Mouse (Mus musculus) midbrain, postnatal 0 days (tissue): Measurements from ENCODE around the gene Nt5dc1. TPM values are rescaled to one million over a fixed set of nuclear protein-coding genes. Genes with fewer than 3 reads are reported as not detected.

Experiments used
- ATAC-seq: fragments of 200-750 bp; cut with Nextera tagmentation; 2 replicates; pipeline ENCODE4 v1.8.0; 2017; ENCODE audit warnings: moderate number of reproducible peaks, mild to moderate bottlenecking, moderate TSS enrichment, moderate library complexity; ENCODE audit not compliant: low FRiP score
- DNase-seq: peaks from one replicate; pipeline ENCODE4 v3.0.0-alpha.2; 2015; ENCODE audit warnings: low spot score
- H3K27ac ChIP-seq: fragments of 300-500 bp; sonication (generic); 2 replicates; pipeline ENCODE4 v1.5.1; 2014; ENCODE audit warnings: low read depth, mild to moderate bottlenecking, low read length, mixed read lengths
- H3K27me3 ChIP-seq: fragments of 300-500 bp; sonication (generic); 2 replicates; pipeline ENCODE4 v1.6.1; 2014; ENCODE audit warnings: low read length, control low read depth, mixed read lengths; ENCODE audit not compliant: insufficient read depth
- H3K36me3 ChIP-seq: fragments of 300-500 bp; sonication (generic); 2 replicates; pipeline ENCODE4 v1.6.1; 2014; ENCODE audit warnings: low read length, control low read depth, mixed read lengths; ENCODE audit not compliant: insufficient read depth
- H3K4me1 ChIP-seq: fragments of 300-500 bp; sonication (generic); 2 replicates; pipeline ENCODE4 v1.6.1; 2014; ENCODE audit warnings: mild to moderate bottlenecking, control low read depth, antibody characterized with exemption, low read length, mixed read lengths; ENCODE audit not compliant: insufficient read depth
- H3K4me2 ChIP-seq: fragments of 300-500 bp; sonication (generic); 2 replicates; pipeline ENCODE4 v1.6.1; 2014; ENCODE audit warnings: low read depth, mild to moderate bottlenecking, low read length, mixed read lengths; ENCODE audit not compliant: poor library complexity, severe bottlenecking
- H3K4me3 ChIP-seq: fragments of 300-500 bp; sonication (generic); 2 replicates; pipeline ENCODE4 v1.5.1; 2014; ENCODE audit warnings: low read depth, mild to moderate bottlenecking, low read length, moderate library complexity
- H3K9ac ChIP-seq: fragments of 300-500 bp; sonication (generic); replicated peaks from 2 replicates; pipeline ENCODE4 v1.6.1; 2014; ENCODE audit warnings: mild to moderate bottlenecking, low read length, moderate library complexity, mixed read lengths; ENCODE audit not compliant: poor library complexity, severe bottlenecking
- H3K9me3 ChIP-seq: fragments of 300-500 bp; sonication (generic); 2 replicates; pipeline ENCODE4 v1.6.1; 2016; ENCODE audit warnings: low read length, control low read depth
- CTCF ChIP-seq: IDR thresholded peaks from 2 replicates; pipeline ENCODE4 v1.5.1; 2016; ENCODE audit warnings: antibody characterized with exemption, mild to moderate bottlenecking
- WGBS: fragments of 180-500 bp; shearing (Covaris S2); extraction: QIAGEN DNeasy Blood & Tissue Kit; methylation state at CpG from one replicate; pipeline ENCODE4 v1.1.7; 2014; 5-methylcytosine and 5-hydroxymethylcytosine counted together
- polyA plus RNA-seq: library from polyadenylated mRNA; unstranded; fragments of >200 nt; fragmentation: Nextera tagmentation; extraction: Ambion mirVana; gene quantifications from 2 replicates; pipeline ENCODE4 v1.2.1, GENCODE M21; 2015
- total RNA-seq: library from RNA; depleted of rRNA; stranded (reverse); fragments of >200 nt; gene quantifications from 2 replicates; pipeline ENCODE4 v1.2.3, GENCODE M21; 2014

The Nt5dc1 gene
- total and polyA plus RNA-seq, 2 experiments from 2014 or later, result 0.93 to 2.6 TPM

DNA sequence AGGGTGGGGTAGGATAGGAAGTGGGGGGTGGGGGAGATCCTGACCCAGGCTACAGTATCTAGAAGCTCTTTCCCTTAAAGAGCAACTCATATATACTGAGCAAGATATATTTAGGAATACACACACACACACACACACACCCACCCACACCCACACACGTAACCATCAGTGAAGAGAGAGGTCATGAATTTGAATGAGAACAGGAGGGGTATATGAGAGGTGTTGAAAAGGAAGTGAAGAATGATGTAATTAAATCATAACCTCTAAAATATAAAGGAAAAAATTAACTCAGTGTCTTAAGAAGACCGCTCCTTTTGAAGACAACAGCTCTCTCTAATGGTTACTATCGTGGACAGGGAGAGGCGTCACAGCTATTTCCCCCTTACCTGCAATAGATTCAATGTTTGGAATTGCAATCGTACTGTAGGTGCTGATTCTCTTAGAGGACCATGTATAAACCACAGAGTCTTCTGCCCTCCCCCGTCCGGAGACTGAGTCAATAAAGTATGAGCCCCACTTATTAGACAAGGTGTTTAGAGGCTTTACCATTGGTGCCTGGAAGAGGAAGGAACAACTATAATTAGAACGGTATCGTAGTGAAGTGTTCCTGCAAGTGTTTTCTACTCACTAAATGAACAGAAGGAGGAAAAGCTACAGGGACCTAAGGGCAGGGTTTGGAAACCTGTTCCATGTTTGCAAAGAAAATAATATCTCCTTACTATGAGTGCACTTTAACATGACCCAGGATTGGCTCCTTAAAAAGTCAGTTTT lies 108.3 kb downstream of the Nt5dc1 start:
- no peak for ATAC-seq

DNA sequence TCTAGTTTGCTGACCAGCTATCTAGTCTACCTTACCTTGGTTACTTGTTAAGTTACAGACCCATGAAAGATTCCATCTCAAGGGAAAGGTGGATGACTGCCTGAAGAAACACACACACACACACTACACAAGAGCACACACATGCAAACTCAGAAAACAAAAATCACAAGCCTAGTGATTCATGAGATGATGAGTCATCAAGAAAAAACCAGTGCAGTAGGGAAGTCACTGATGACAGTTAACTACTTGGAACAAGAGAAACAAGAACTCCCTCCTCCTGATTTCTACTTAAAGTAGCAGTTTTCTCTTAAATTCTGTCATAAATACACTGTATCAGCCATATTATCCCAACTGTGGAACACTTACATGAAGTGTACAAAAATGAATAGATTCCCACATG lies 111.3 kb downstream of the Nt5dc1 start:
- no peaks in the 10 kb centered on the region for H3K4me1 ChIP-seq

More for the DNA sequence above, 108.3 kb downstream of the Nt5dc1 start:
- H3K27me3 ChIP-seq, result no peaks in the 10 kb centered on the region
- WGBS, result 91% methylated on average over 9 of the region's 9 CpGs
- no peaks in the 10 kb centered on the region for H3K9me3 ChIP-seq
- H3K36me3 ChIP-seq, result no peaks in the 10 kb centered on the region; the same call in 1 of the 2 replicates
- H3K4me2 ChIP-seq, result no peak overlapping the region
- DNase-seq, result no peak
- no peak overlapping the region for H3K4me3 ChIP-seq
- H3K4me1 ChIP-seq, result no peaks in the 10 kb centered on the region
- no peak for TF ChIP-seq CTCF
- H3K9ac ChIP-seq, result no peak overlapping the region
- no peak overlapping the region for H3K27ac ChIP-seq

GRCm38 (mm10) chr10:34300368-34300767 lies 118.0 kb downstream of the Nt5dc1 start:
- H3K4me3 ChIP-seq, result peak overlapping the region; percentile 71
- no peak for ATAC-seq
- no peak for DNase-seq

More for the DNA sequence above, 111.3 kb downstream of the Nt5dc1 start:
- Histone ChIP-seq H3K27ac (no peak overlapping the region), H3K27me3 (no peaks in the 10 kb centered on the region), H3K9ac (no peak overlapping the region), H3K9me3 (no peaks in the 10 kb centered on the region), H3K36me3 (peaks cover 5% of the 10 kb centered on the region; the same call in 1 of the 2 replicates), H3K4me2 (no peak overlapping the region), H3K4me3 (no peak overlapping the region)
- ATAC-seq (no peak), DNase-seq (no peak)
- no peak for TF ChIP-seq CTCF

GRCm38 (mm10) chr10:34297980-34298753 lies 120.2 kb downstream of the Nt5dc1 start:
- 40% methylated on average over 25 of the region's 25 CpGs for WGBS

More at GRCm38 (mm10) chr10:34300368-34300767, 118.0 kb downstream of the Nt5dc1 start:
- TF ChIP-seq CTCF, result no peak
- peak overlapping the region; percentile 63; the same call in 1 of the 2 replicates for H3K27ac ChIP-seq
- no peaks in the 10 kb centered on the region for H3K27me3 ChIP-seq
- H3K9ac ChIP-seq, result peak overlapping the region; percentile 65
- H3K9me3 ChIP-seq, result no peaks in the 10 kb centered on the region
- H3K36me3 ChIP-seq, result peaks cover 5% of the 10 kb centered on the region; the same call in 1 of the 2 replicates
- peak overlapping the region; percentile 96 for H3K4me2 ChIP-seq
- 6% methylated on average over 5 of the region's 5 CpGs for WGBS
- H3K4me1 ChIP-seq, result peaks cover 4% of the 10 kb centered on the region; the same call in 1 of the 2 replicates

DNA sequence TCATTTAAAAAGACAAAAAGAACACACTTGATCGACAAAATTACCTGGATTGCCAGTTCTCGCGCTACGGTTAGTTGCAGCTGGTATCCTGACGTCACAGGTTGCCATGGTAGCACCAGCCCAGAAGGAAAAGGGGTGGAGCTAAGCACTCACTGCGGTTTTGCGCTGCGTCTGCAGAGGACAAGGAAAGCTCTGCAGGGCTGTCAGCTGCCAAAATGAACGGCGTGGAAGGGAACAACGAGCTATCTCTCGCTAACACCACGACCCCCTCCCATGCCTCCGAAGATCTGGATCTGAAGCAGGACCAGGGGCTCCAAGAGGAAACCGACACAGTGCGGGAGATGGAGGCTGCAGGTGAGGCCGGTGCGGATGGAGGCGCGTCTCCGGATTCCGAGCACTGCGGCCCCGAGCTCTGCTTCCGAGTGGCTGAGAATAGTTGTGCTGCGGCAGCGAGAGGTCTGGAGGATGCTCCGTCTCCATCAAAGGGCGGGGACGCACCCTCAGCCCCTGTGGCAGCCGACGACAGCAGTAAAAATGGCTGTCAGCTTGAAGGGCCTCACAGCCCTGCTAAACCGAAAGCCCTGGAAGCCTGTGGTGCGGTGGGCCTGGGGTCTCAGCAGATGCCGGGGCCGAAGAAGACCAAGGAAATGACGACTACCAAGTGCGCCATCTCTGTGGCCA lies 120.9 kb downstream of the Nt5dc1 start, which contains the start of gene Tspyl4:
TSS of gene Tspyl4 (plus strand) at position 144 of the 681 bp plus-strand sequence.
- Histone ChIP-seq H3K27ac (peak within 1 kb of the TSS; percentile 100), H3K4me2 (peak within 1 kb of the TSS; percentile 96), H3K9me3 (no peaks in the 10 kb centered on the region), H3K36me3 (no peaks in the 10 kb centered on the region; the same call in 1 of the 2 replicates), H3K9ac (peak within 1 kb of the TSS; percentile 95), H3K4me1 (peaks cover 4% of the 10 kb centered on the region; the same call in 1 of the 2 replicates), H3K4me3 (peak within 1 kb of the TSS; percentile 71), H3K27me3 (no peaks in the 10 kb centered on the region)
- ATAC-seq, result peak; percentile 98
- under 1% methylated on average over 38 of the region's 38 CpGs for WGBS
- DNase-seq, result peak; percentile 99
- no peak for TF ChIP-seq CTCF

More at GRCm38 (mm10) chr10:34297980-34298753, 120.2 kb downstream of the Nt5dc1 start:
- H3K4me3 ChIP-seq, result peak overlapping the region; percentile 71
- peak overlapping the region; percentile 96 for H3K4me2 ChIP-seq
- H3K9ac ChIP-seq, result peak overlapping the region; percentile 95
- ATAC-seq, result peak; percentile 4; the same call in 1 of the 2 replicates
- TF ChIP-seq CTCF, result no peak
- no peak for DNase-seq
- H3K36me3 ChIP-seq, result peaks cover 4% of the 10 kb centered on the region; the same call in 1 of the 2 replicates
- H3K4me1 ChIP-seq, result peaks cover 4% of the 10 kb centered on the region; the same call in 1 of the 2 replicates
- no peaks in the 10 kb centered on the region for H3K27me3 ChIP-seq
- peak overlapping the region; percentile 100 for H3K27ac ChIP-seq
- H3K9me3 ChIP-seq, result no peaks in the 10 kb centered on the region
